Mouse (Mus musculus) thymus, postnatal 4 days (tissue): ENCODE data around the gene Krcc1.
"Not testable (repeated sequence)": the region's sequence is repeated elsewhere in the genome, so short reads cannot be mapped to it uniquely, and the experiment has no call there.

ENCODE experiments used
- DNase-seq: peaks from one replicate; pipeline ENCODE4 v3.0.0; 2021

The Krcc1 gene

DNA sequence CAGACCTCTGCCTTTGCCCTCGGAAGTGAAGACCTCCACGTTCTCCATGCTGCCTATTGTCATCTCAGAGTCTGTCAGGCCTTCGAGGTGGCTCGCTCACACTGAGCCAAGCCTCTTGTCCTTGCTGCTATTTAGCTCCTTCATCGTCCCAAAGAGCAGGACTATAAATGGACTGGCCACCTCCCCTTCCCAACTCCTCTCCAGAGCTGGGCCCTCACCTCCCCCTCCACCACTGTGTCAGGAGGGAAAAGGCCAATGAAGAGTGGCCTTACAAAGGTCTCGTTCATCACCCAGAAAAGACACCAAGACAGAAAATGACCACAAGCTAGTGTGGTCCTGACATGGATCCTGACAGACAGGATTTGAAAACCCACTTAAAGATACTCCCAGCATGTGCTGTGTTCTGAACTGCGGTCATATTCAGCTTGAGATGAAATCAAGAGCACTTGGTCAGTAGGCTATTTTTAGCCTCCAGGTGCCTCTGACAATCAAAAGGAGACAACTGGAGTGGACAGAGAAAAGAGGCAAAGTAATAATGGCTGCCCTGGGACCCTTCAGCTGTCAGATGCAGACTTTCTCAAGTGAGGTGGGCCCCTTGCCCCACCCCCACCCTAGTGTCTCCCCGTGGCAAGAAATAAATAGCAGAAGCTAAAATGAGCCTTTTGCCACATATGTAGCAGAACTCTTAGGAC, 9.2 kb upstream of the Krcc1 start:
- no peak for DNase-seq

DNA sequence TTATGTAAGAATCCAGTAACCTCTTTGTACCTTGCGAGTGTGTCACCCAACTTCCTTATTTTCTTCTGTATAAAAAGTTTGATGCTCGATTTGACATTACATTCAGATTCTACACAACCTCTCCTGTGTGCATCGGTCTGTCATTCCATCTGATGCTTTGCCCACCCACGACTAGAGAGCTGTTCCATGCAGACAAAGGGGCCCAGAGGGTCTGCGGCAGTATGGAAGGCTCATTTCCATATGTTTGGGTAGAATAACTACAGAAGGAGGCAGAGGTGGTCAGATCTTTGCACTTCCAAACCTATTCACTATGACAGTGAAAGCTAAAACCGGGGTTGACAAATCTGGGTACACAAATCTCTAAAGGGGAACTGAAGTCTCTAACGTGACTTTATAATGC, 3.9 kb upstream of the Krcc1 start:
- not testable (repeated sequence) for DNase-seq

DNA sequence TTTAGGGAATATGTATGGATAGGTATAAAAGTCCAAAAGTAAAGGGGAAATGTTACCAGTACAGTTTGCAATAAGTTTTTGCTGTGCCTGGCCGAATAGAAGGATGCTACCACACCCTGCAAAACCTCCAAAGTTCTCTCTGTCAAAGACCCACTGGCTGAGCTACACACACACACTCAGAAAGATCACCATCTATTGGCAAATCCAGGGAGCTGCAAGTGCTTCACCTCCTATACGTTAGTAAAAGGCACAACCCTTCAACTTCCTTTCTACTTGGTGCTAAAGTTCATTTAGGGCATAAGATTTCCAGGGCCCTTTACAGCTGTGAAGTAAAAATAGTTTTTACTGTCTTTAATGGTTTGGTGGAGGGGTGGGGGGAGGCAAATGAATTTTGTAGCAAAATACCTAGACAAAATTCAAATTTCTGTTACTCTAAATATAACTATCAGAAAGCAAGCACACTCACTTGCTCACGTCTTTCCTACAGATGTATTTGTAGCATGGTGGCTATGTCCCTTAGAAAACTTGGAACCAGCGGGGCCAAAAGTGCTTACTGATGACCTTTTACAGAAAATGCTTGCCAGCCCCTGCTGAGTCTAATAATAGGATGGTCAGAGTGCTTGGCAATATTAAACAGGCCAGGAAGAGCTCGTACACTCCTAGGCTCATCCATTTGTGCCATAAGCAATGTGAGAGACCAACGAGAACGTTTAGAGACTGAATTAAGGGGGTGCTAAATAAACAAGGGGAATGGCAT, 2.4 kb upstream of the Krcc1 start:
- DNase-seq: peak; percentile 61

DNA sequence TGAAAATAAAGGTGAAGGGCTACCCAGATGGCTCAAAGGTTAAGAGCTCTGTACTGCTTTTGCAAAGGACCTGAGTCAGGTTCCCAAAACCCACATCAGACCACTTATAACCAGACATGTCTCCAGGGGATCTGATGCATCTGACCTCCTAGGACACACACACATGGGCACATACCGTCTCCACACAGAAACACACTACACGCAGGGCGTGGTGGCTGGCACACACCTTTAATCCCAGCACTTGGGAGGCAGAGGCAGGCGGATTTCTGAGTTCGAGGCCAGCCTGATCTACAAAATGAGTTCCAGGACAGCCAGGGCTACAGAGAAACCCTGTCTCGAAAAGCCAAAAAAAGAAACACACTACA, 1.8 kb upstream of the Krcc1 start:
- DNase-seq: not testable (repeated sequence)

DNA sequence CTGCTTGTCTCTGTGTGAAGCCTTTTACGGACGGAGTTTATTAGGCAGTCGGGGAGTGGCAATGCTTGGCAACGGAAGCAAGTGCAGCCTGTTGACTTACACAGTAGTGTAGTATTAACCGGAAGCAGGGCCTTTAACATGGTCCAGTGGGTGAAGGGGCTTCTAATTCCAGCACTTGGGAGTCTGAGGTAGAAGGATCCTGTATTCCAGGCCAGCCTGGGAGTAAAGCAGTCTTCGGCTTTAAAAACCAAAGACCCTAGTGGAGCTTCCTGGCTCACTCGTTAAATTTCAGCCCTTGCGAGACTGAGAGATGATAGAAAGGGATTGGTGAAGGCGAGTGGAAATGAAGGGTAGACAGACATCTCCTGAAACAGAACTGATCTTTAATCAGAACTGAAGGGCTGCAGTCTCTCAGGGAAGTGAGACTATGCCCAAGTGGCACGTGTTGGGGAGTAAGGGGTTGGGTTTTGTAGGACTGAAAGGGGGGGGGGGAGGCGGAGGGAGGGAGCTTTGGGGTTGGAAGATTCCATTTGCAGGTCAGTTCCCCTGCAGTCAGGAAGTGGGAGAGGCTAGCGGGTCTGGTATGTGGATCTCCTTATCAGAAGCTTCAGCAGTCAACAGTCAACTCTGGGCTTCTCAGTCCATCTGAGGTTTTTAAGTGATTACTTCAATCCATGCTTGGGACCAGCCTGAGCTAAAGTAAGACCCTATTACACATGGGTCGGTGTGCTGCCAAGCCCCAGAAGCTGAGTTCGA, 998 bp upstream of the Krcc1 start:
- DNase-seq: peak; percentile 29

DNA sequence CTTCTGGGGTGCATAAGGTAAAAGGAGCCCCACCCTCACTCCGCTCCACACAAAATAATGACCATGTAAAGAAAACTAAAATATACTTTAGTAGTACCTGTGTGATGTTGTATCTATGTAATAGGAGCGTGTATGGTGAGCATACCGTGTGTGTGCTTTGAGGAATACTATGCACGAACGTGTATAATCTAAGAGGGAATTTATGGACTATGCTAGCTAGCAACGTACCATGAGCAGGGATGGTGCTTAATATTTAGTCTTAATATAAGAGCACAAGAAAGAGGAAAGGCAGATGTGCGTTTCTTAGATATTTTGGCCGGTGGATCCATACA, 454 bp upstream of the Krcc1 start:
- DNase-seq: no peak

DNA sequence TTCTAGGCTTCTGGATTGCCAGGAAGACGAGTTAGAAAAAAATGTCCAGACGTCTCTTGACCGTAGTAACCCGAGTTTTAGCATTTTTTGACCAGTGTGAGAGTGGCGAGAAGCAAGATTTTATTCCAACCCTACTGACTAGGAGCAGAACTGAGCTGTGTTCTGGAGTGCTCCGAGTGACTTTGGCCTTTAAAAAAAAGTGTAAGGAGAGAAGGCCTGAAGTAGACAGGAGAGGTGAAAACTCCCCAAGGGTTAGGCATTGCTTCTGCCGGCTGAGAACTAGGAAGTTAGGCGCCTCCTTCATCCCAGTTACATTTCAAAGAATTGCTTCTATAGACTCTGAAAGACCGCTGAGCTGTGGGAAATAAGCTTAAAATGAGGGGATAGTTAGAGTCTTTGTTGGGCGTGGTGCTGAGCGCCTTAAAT, 852 bp downstream of the Krcc1 start:
- no peak for DNase-seq

DNA sequence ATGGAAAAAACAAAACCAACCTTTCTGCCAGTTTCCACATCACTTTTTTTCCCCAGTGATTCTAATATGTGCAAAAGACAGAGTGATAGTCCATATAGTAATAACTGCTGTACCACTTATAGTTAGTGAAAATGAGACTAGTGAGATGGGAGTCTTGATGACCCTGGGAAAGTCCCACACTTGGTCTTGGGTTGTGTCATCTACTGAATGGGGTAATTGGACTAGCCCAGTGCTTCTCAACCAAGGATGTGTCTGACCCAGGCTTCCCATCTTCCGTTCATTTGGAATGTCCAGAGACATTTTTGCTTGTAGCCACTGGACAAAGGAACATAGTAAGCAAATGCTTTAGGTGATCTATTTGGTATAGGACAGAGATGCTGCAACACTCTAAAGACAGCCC, 2.2 kb downstream of the Krcc1 start:
- DNase-seq: no peak

DNA sequence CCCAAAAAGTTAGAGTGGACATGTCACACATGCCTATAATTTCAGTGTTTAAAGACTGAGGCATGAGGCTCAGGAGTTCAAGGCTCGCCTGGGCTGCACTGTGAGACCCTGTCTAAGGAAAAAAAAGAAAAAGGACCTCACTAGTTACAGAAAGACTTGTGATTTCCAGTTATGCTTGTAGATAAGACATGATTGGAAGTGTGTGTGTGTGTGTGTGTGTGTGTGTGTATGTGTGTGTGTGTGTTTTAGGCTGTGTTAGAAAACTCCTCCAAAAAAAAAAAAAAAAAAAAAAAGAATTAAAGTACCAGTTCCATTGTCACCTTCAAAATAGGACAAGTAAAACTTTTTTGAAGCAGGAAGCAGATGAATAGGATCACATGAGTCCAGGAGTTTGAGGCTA, 3.1 kb downstream of the Krcc1 start:
- DNase-seq: no peak

DNA sequence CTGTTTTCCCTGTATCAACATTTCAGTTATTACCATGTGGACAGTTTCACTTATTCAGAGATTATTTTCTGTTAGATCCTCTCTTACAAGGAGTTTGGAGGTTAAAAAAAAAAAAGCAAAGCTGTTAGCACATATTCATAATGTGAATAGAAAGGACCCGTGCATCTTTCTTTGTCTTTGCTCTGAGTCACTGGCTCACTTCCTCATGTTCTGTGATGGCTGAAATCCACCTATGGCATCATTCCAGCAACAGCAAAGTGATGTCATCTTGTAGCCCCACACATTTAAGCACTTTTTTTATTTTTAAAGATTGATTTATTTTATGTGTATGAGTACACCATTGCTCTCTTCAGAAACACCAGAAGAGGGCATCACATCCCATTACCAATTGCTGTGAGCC, 7.9 kb downstream of the Krcc1 start:
- DNase-seq: no peak

DNA sequence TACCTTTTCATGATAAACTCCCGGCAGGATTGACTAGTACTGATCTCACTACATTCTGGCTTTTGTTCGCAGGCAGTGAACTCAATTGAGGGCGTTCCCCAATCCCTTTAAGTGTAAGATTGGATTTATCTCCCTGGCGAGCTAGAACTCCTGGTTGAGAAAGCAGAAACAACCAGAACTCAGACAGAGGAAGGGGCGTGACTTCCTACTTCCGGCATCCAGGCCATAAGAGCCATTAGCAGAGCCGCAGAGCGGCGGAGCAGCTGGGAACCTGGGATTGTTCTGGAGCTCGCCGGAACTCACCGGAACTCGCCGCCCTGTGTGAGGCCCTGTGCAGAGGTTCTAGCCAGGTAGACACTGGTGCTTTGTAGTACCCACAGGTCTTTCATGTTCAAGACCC, 22.0 kb downstream of the Krcc1 start:
- peak; percentile 30 for DNase-seq

DNA sequence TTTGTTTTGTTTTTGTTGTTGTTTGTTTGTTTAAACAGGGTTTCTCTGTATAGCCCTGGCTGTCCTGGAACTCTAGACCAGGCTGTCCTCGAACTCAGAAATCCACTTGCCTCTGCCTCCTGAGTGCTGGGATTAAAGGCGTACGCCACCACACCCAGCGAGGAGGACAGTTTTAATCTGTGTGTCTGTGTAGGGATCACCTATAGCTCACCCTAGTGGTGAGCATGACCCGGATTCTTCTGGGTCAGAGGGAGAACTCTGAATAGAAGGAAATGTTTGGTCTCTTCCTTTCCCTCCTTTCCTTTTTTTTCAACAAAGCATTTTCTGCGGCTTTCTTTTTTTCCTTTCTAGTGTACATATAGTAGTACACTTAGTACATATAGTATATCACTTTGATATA, 23.8 kb downstream of the Krcc1 start:
- DNase-seq: no peak

DNA sequence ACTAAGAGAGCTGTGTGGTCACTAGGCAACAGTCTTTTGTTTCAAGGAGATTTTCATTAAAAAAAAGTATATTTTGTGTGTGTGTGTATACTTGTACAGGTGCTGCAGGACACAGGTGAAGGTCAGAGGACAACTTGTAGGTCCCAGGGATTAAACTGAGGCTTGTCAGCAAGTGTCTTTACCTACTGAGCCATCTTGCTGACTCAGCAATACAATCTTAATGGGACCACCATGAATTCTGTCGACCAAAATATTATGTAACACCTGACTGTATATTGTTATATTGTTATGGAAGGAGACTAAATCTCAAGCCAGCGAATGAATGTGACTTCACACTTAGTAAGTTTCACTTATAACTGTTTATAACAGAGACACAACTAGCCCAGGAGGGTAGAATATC, 26.6 kb downstream of the Krcc1 start:
- DNase-seq: no peak

DNA sequence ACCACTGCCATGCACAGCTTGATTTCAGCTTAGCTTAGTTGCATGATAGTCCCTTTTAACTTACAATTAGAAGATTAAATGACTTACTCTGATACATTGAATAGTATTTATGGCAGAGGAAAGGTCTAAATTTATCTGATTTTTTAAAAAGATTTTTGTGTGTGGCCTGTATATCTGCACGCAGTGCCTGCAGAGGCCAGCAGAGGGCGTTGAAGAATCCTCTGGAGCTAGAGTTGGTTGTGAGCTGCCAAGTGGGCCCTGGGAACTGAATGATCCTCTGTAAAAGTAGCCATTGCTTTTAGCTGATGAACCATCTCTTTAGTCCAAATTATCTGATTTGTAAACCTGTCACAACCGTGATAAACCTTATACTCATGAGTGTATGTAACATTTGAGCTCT, 27.3 kb downstream of the Krcc1 start:
- DNase-seq: peak; percentile 82

DNA sequence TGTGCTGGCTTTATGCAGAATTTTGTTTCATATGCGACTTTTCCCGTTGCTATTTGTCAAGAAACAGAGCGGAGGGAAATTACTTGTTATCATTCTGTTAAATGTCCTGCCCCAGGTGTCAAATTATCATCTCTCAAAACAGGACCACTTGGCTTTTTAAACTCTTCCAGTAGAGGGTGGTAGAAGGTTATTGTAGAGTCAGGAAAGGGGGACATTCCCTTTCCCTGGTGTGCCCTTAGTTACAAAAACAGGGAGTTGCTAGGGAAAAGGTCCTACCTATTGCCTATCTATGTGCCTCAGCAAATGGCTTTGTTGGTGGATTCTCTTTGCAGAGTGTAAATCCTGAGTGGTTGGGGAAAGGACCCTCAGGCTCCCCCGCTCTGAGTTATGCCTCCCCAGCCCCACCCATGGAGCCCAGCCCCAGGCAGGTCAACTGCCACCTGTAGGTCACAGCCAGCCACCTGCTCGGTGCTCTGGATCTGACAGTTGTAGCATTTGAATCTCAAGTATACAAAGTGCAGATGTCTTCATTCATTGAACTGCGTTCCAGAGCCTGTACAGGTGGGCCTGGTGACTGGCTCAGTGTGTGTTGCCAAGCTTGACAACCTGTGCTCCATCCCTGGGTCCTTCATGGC, 30.7 kb downstream of the Krcc1 start:
- peak; percentile 86 for DNase-seq

DNA sequence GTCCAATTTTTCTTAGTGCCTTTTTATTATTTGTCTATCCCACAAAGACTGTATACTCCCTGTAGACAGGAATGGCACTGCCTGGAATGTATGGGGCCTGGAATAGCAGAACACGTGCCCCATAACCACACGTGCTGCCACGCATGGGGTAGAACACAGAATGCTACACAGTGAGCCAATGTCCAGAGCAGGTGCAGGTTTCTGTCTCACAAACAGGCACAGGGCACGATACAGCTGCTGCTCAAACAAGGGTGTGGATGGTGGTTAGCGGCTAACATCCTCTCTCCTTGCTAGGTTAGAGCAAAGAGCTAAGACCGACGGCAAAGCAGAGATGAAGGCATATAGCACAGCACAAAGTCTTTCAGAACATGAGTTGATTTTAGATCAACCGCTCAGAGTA, 36.0 kb downstream of the Krcc1 start:
- DNase-seq: peak; percentile 75

DNA sequence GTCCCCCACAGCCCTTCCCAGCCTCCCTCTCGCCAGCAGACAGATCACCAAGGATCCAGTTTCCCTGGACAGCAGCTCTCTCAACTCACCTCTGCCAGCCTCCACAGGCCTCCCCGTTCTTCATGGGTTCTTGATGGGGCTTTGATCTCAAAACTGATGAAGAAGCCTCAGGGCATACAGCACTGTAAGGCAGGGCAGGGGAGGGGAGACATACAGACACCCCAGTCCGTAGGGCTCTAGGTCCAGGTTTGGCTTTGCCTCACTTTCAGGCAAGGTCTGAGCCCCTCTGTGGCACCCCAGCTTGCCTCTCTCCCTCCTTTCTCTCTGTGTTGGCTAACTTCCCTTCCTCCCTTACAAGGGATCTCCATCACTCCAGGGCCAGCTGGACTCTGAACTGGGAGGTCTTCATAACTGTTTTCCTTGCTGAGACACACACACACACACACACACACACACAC, 50.4 kb downstream of the Krcc1 start, which contains the start of gene Smyd1:
Gene Smyd1 (minus strand): TSS at position 408 of the 458 bp plus-strand sequence.
- DNase-seq: peak; percentile 58

DNA sequence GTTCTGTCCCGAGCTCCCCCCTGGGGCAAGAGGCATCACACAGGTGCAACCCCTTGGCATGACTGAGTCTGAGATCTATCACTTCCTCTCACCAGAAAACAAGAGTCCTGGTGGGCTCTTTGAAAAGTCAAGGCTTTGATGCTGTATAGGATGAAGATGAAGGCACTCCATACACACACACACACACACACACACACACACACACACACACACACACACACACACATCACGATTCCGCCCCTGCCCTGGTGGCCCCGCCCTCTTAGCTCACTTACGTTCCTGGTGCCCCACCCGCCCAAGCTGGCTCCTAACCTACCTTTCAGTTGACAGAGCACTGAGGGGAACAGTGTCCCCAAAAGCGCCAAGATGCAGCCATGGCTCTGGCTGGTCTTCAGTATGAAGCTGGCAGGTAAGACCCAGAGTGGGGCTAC, 51.0 kb downstream of the Krcc1 start, which contains the start of gene Cd8b1:
Gene Cd8b1 (plus strand): TSS at position 298 of the 431 bp plus-strand sequence.
- peak; percentile 94 for DNase-seq

DNA sequence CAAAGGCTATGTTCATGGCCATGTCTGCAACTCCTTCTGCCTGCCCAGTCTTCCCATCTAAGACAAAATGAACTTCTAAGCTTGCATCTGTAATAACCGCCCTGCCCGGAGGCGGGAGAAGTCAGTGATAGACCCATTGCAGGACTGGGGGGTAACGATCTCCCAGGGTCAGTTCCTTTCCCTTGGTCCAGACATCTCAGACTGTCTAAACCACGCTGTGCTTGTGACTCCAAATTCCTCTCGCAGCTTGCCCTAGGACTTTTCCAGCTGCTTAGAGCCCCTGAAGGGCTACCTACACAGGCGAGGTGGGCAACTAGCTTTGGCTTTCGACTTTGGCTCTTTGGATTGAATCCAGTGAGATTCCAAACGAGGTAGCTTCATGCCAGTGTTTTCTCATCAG, 53.3 kb downstream of the Krcc1 start:
- peak; percentile 41 for DNase-seq

DNA sequence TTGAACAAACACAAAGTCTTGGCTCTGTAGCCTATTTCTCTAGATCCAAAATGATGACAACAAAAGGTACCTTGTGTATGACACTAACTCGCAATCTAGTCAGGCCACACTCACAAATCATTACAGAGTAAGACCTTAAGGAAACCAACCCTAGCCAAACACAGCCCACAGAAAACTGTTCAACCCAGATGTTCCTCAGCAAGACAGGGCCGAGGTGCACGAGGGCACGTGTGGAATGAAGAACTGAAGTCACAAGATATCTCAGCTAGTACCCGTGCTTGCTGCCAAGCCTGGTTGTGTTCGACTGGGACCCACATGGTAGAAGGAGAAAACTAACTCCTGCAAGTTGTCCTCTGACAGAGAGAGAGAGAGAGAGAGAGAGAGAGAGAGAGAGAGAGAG, 58.4 kb downstream of the Krcc1 start:
- peak; percentile 52 for DNase-seq

DNA sequence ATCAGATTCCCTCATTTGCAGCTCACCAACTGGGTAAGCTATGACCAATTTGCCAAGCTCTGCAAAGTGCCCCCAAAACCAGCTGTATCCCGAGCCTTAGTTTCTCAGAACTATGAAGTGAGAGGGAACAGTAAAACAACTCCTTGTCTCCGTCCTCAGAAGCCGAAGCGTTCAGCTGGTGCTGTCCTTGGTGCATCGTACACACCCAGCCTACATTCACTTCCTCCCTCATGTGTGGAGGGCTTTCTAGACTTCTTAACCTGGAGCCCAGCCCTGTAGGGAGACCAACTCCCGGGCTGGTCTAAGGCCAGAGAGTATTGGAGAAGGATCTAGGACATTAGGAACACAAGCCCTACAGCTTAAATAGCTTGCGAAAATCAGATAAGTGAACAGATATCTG, 59.0 kb downstream of the Krcc1 start:
- peak; percentile 56 for DNase-seq

DNA sequence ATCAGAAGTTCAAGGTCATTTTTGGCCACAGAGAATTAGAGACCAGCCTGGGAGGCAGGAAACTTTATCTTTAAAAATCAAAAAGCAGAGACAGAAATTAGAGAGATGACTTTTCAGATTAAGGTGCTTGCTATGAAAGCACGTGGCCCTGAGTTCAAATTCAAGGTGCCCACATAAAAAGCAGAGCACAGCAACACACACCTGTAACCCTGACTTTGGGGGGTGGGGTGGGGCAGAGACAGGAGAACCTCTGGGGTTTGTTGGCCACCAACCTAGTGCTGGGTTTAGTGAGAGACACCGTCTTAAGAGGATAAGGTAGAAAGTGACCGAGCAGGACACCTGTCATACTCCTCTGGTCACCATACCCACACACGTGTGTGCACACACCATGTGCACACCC, 60.0 kb downstream of the Krcc1 start:
- DNase-seq: peak; percentile 61
